Mouse (Mus musculus): ENCODE measurements around the gene Itgb3bp. TPM values are rescaled to one million over a fixed set of nuclear protein-coding genes. Genes with fewer than 3 reads are reported as not detected.

The Itgb3bp gene
- polyA plus RNA-seq, 1 experiment = 1.3 TPM

- DNase-seq = peak; percentile 17
- H3K36me3 ChIP-seq (ENCODE audit: control insufficient read depth, insufficient read depth, low read length) = no peaks in the 10 kb centered on the region; the same call in 1 of the 2 replicates
- H3K27me3 ChIP-seq (replicated peaks; ENCODE audit: control insufficient read depth, insufficient read depth, low read length) = no peaks in the 10 kb centered on the region
- H3K4me3 ChIP-seq (ENCODE audit: insufficient read depth, low read depth, low read length) = no peak overlapping the region
- H3K27ac ChIP-seq (ENCODE audit: insufficient read depth, low read depth, low read length) = no peak overlapping the region
- 71% methylated on average over 4 of the region's 4 CpGs for WGBS
- H3K4me1 ChIP-seq (ENCODE audit: control insufficient read depth, insufficient read depth, low read length) = no peaks in the 10 kb centered on the region
- TF ChIP-seq CTCF (conservative IDR thresholded peaks at IDR 0.05; ENCODE audit: insufficient read depth, insufficient read length, low read depth, low read length) (no peak), POLR2A (IDR thresholded peaks at IDR 0.05; ENCODE audit: low read depth, low read length) (no peak)
Observed at GRCm38 (mm10) chr4:99913894-99914451, 15.6 kb downstream of the Itgb3bp start.

GRCm38 (mm10) chr4:99882405-99882804 is 47.2 kb downstream of the Itgb3bp start:
- H3K36me3 ChIP-seq (ENCODE audit: control insufficient read depth, insufficient read depth, low read length) = no peaks in the 10 kb centered on the region
- H3K4me1 ChIP-seq (ENCODE audit: control insufficient read depth, insufficient read depth, low read length) = no peaks in the 10 kb centered on the region
- no peak overlapping the region for H3K4me3 ChIP-seq (ENCODE audit: insufficient read depth, low read depth, low read length)
- TF ChIP-seq POLR2A (IDR thresholded peaks at IDR 0.05; ENCODE audit: low read depth, low read length) (no peak), CTCF (conservative IDR thresholded peaks at IDR 0.05; ENCODE audit: insufficient read depth, insufficient read length, low read depth, low read length) (no peak)
- no peaks in the 10 kb centered on the region for H3K27me3 ChIP-seq (replicated peaks; ENCODE audit: control insufficient read depth, insufficient read depth, low read length)
- H3K27ac ChIP-seq (ENCODE audit: insufficient read depth, low read depth, low read length) = no peak overlapping the region
- no peak for DNase-seq

GRCm38 (mm10) chr4:99881882-99882281 is 47.7 kb downstream of the Itgb3bp start:
- DNase-seq = peak; percentile 16
- Histone ChIP-seq H3K4me1 (ENCODE audit: control insufficient read depth, insufficient read depth, low read length) (no peaks in the 10 kb centered on the region), H3K36me3 (ENCODE audit: control insufficient read depth, insufficient read depth, low read length) (no peaks in the 10 kb centered on the region), H3K27ac (ENCODE audit: insufficient read depth, low read depth, low read length) (no peak overlapping the region), H3K4me3 (ENCODE audit: insufficient read depth, low read depth, low read length) (no peak overlapping the region), H3K27me3 (replicated peaks; ENCODE audit: control insufficient read depth, insufficient read depth, low read length) (no peaks in the 10 kb centered on the region)
- no peak for TF ChIP-seq CTCF (conservative IDR thresholded peaks at IDR 0.05; ENCODE audit: insufficient read depth, insufficient read length, low read depth, low read length)
- TF ChIP-seq POLR2A (IDR thresholded peaks at IDR 0.05; ENCODE audit: low read depth, low read length) = no peak

- TF ChIP-seq POLR2A (IDR thresholded peaks at IDR 0.05; ENCODE audit: low read depth, low read length) (no peak), CTCF (conservative IDR thresholded peaks at IDR 0.05; ENCODE audit: insufficient read depth, insufficient read length, low read depth, low read length) (no peak)
- Histone ChIP-seq H3K4me1 (ENCODE audit: control insufficient read depth, insufficient read depth, low read length) (no peaks in the 10 kb centered on the region), H3K27ac (ENCODE audit: insufficient read depth, low read depth, low read length) (peak within 1 kb of the TSS; percentile 83)
Observed at GRCm38 (mm10) chr4:99829094-99830073, 100.2 kb downstream of the Itgb3bp start, which contains the start of gene Efcab7. Gene Efcab7 (plus strand): TSS chr4:99829198.

GRCm38 (mm10) chr4:99828739-99829093 is 100.9 kb downstream of the Itgb3bp start:
- DNase-seq = no peak
- no peak for TF ChIP-seq POLR2A (IDR thresholded peaks at IDR 0.05; ENCODE audit: low read depth, low read length)
- TF ChIP-seq CTCF (conservative IDR thresholded peaks at IDR 0.05; ENCODE audit: insufficient read depth, insufficient read length, low read depth, low read length) = no peak
- Histone ChIP-seq H3K4me3 (ENCODE audit: insufficient read depth, low read depth, low read length) (peak overlapping the region; percentile 97), H3K27ac (ENCODE audit: insufficient read depth, low read depth, low read length) (no peak overlapping the region; the same call in 1 of the 2 replicates), H3K27me3 (replicated peaks; ENCODE audit: control insufficient read depth, insufficient read depth, low read length) (no peaks in the 10 kb centered on the region), H3K36me3 (ENCODE audit: control insufficient read depth, insufficient read depth, low read length) (no peaks in the 10 kb centered on the region), H3K4me1 (ENCODE audit: control insufficient read depth, insufficient read depth, low read length) (no peaks in the 10 kb centered on the region)
- WGBS = 0% methylated on average over 7 of the region's 7 CpGs

More at GRCm38 (mm10) chr4:99829094-99830073, 100.2 kb downstream of the Itgb3bp start, which contains the start of gene Efcab7:
- Histone ChIP-seq H3K4me3 (ENCODE audit: insufficient read depth, low read depth, low read length) (peak within 1 kb of the TSS; percentile 97), H3K27me3 (replicated peaks; ENCODE audit: control insufficient read depth, insufficient read depth, low read length) (no peaks in the 10 kb centered on the region), H3K36me3 (ENCODE audit: control insufficient read depth, insufficient read depth, low read length) (no peaks in the 10 kb centered on the region)
- WGBS = under 1% methylated on average over 48 of the region's 48 CpGs
- DNase-seq = peak; percentile 91

- 51% methylated on average over 4 of the region's 4 CpGs for WGBS
- DNase-seq = no peak
- Histone ChIP-seq H3K4me3 (ENCODE audit: insufficient read depth, low read depth, low read length) (no peak overlapping the region), H3K27ac (ENCODE audit: insufficient read depth, low read depth, low read length) (no peak overlapping the region), H3K36me3 (ENCODE audit: control insufficient read depth, insufficient read depth, low read length) (no peaks in the 10 kb centered on the region), H3K27me3 (replicated peaks; ENCODE audit: control insufficient read depth, insufficient read depth, low read length) (no peaks in the 10 kb centered on the region), H3K4me1 (ENCODE audit: control insufficient read depth, insufficient read depth, low read length) (no peaks in the 10 kb centered on the region)
- TF ChIP-seq CTCF (conservative IDR thresholded peaks at IDR 0.05; ENCODE audit: insufficient read depth, insufficient read length, low read depth, low read length) (no peak), POLR2A (IDR thresholded peaks at IDR 0.05; ENCODE audit: low read depth, low read length) (no peak)
Observed at GRCm38 (mm10) chr4:99828337-99828736, 101.3 kb downstream of the Itgb3bp start.
